Mouse (Mus musculus) adrenal gland, adult 2 months (tissue): ENCODE results near the gene Pold1. TPM values are rescaled to one million over a fixed set of nuclear protein-coding genes. Genes with fewer than 3 reads are reported as not detected.

Experiments
- DNase-seq: peaks from one replicate; pipeline ENCODE4 v3.0.0; 2021
- microRNA-seq, 2 experiments: library from miRNA; unstranded; fragments of <30 nt; microRNA quantifications; one replicate each; pipeline ENCODE4 v1.2.0; 2021
- polyA plus RNA-seq: library from polyadenylated mRNA; depleted of rRNA; stranded (reverse); fragments of >200 nt; gene quantifications from 2 replicates; pipeline ENCODE4 v1.2.3, GENCODE M21; 2012; rRNA removed
- total RNA-seq, 2 experiments: library from RNA; stranded (reverse); gene quantifications; 2 replicates each; pipeline ENCODE4 v1.2.3; 2021

Pold1 gene
- total and polyA plus RNA-seq, 3 experiments = 8.0 to 31.0 (median 17.3) TPM

DNA sequence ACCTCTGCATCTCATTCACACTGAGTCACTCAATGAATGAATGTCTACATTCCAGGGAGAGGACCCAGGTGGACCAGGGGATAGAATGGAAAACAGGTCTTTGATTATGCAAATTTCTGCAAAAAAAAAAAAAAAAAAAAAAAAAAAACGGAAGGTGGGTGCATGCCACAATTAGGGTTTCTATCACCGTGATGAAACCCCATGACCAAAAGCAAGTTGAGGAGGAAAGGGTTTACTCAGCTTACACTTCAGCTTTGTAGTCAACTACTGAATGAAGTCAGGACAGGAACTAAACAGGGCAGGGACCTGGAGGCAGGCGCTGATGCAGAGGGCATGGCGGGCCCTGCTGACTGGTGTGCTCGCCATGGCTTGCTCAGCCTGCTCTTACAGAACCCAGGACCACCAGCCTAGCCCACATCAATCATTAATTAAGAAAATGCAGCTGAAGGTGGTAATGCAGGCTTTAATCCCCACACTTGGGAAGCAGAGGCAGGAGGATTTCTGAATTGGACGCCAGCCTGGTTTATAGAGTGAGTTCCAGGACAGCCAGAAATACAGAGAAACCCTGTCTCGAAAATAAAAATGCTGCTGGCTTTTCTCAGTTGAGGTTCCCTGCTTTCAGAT, 63.0 kb downstream of the Pold1 start:
- no peak for DNase-seq

DNA sequence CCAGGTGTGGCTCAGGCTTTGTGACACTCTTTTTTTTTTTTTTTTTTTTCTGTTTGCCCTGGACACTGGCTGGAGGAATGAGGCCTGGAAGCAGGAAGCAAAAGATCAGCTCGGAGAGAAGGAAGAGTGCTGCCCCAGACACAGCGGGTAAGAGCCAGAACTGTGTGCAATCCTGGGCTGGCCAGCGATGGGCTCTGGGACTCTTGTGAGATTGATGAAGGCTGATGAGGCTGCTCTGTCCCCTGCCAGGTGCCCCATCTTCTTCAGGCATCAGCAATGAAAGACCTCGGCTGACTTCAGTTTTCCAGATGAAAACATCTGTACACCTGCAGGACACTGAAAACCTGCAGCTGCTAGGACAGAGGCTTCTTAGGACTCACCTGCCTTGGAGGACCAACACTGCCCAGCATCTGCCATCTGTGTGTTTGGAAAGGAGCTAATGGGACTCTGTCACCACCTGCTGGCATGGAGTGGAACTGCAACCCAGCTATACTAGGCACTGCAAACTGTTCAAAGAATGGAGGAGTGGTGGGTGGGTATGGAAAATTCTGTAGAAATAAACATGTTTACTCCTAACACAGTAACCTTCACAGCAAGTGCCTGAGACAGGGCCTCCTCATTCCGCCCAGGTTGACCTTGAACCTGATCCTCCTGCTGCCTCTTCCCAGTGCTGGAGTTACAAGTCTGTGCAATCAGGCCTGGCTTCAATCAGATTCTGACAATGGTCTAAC, 63.6 kb downstream of the Pold1 start:
- DNase-seq = peak; percentile 68

DNA sequence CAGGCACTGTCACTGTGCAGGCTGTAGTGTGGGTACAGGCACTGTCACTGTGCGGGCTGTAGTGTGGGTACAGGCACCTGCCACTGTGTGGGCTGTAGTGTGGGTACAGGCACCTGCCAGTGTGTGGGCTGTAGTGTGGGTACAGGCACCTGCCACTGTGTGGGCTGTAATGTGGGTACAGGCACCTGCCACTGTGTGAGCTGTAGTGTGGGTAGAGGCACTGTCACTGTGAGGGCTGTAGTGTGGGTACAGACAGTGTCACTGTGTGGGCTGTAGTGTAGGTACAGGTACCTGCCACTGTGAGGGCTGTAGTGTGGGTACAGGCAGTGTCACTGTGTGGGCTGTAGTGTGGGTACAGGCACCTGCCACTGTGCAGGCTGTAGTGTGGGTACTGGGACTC, 64.5 kb downstream of the Pold1 start:
- no peak for DNase-seq

DNA sequence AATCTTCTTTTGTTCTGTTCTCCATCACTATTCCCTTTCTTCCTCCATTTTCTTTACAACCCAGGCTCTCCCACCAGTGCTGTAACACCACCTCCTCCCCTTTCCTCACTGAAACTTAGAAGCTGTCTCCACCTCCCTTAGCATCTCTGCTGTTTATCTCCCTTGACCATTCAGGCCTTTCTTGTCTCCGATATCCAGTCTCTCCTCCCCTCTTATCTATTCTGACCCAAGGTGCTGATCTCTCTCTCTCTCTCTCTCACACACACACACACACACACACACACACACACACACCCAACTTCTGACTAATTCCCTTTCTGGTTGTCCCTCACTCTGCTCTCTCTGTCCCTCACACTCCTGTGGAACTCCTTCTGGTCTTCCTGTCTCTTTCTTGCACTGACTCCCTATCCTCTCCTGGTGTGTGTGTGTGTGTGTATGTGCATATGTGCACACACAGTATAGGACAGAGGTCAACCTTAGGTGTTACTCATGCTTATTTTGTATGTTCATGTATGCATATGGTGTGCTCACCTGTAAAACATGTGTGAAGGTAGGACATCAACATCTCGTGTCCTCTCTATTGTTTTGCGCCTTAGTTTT, 65.7 kb downstream of the Pold1 start:
- no peak for DNase-seq

Small RNA genes within 50 kb of the gene (microRNA-seq; reads per million reads assigned to microRNA genes)
- 0.22 to 0.41 reads per million in 2 experiments for gene Mir7053

Other genes with a start within 250 kb of the Pold1 start
- 1 to 10 TPM; 4.6 to 5.1 TPM for gene Clec11a, start 241.9 kb downstream of the Pold1 start, total RNA-seq
- 11.4 and 13.0 TPM in 2 replicates for gene Clec11a, start 241.9 kb downstream of the Pold1 start, polyA plus RNA-seq
- gene Shank1, start 238.6 kb downstream of the Pold1 start, total RNA-seq = 1 to 10 TPM; 8.0 to 9.1 TPM
- gene Shank1, start 238.6 kb downstream of the Pold1 start, polyA plus RNA-seq = 2.5 and 2.9 TPM in 2 replicates
- 1 to 10 TPM; 4.8 to 6.2 TPM for gene Syt3, start 164.7 kb downstream of the Pold1 start, total RNA-seq
- gene Syt3, start 164.7 kb downstream of the Pold1 start, polyA plus RNA-seq = 12.1 and 16.0 TPM in 2 replicates
- gene 1700008O03Rik, start 163.0 kb downstream of the Pold1 start, total RNA-seq = 1 to 10 TPM in 1 of 2 experiments, under 1 TPM in 1; 0.66 to 1.2 TPM
- 1.6 and 2.3 TPM in 2 replicates for gene 1700008O03Rik, start 163.0 kb downstream of the Pold1 start, polyA plus RNA-seq
- gene Lrrc4b, start 119.8 kb downstream of the Pold1 start, total RNA-seq = 1 to 10 TPM; 5.1 to 8.5 TPM
- gene Lrrc4b, start 119.8 kb downstream of the Pold1 start, polyA plus RNA-seq = 10.3 and 16.3 TPM in 2 replicates
- under 1 TPM in 1 of 2 experiments, not detected in 1; 0.75 TPM for gene Aspdh, start 83.5 kb downstream of the Pold1 start, total RNA-seq
- 0.91 and 2.4 TPM in 2 replicates for gene Aspdh, start 83.5 kb downstream of the Pold1 start, polyA plus RNA-seq
- gene Josd2, start 80.9 kb downstream of the Pold1 start, total RNA-seq = 10 to 100 TPM; 51.2 to 61.7 TPM
- 171 and 179 TPM in 2 replicates for gene Josd2, start 80.9 kb downstream of the Pold1 start, polyA plus RNA-seq
- 100 to 1,000 TPM in 1 of 2 experiments, 10 to 100 TPM in 1; 77.9 to 101 TPM for gene Emc10, start 52.3 kb downstream of the Pold1 start, total RNA-seq
- gene Emc10, start 52.3 kb downstream of the Pold1 start, polyA plus RNA-seq = 516 and 555 TPM in 2 replicates
- gene Fam71e1, start 52.3 kb downstream of the Pold1 start, total RNA-seq = 1 to 10 TPM; 8.3 to 9.1 TPM
- 28.6 and 30.9 TPM in 2 replicates for gene Fam71e1, start 52.3 kb downstream of the Pold1 start, polyA plus RNA-seq
- gene Mybpc2, start 24.2 kb downstream of the Pold1 start, total RNA-seq = under 1 TPM in 1 of 2 experiments, not detected in 1; 0.24 TPM
- gene Mybpc2, start 24.2 kb downstream of the Pold1 start, polyA plus RNA-seq = not detected in 2 replicates
- gene Spib, start 16.8 kb downstream of the Pold1 start, total RNA-seq = under 1 TPM; 0.31 to 0.40 TPM
- gene Spib, start 16.8 kb downstream of the Pold1 start, polyA plus RNA-seq = 0.58 and 0.66 TPM in 2 replicates
- gene Nr1h2, start 5.1 kb upstream of the Pold1 start, total RNA-seq = 100 to 1,000 TPM; 106 to 125 TPM
- gene Nr1h2, start 5.1 kb upstream of the Pold1 start, polyA plus RNA-seq = 305 and 306 TPM in 2 replicates
- 1 to 10 TPM in 1 of 2 experiments, under 1 TPM in 1; 0.55 to 1.3 TPM for gene Napsa, start 23.5 kb upstream of the Pold1 start, total RNA-seq
- gene Napsa, start 23.5 kb upstream of the Pold1 start, polyA plus RNA-seq = 2.2 TPM in 2 replicates
- gene Kcnc3, start 41.8 kb upstream of the Pold1 start, total RNA-seq = 1 to 10 TPM; 4.4 to 4.8 TPM
- gene Kcnc3, start 41.8 kb upstream of the Pold1 start, polyA plus RNA-seq = 7.2 and 8.8 TPM in 2 replicates
- gene Myh14, start 122.0 kb upstream of the Pold1 start, total RNA-seq = 1 to 10 TPM; 3.2 to 5.6 TPM
- gene Myh14, start 122.0 kb upstream of the Pold1 start, polyA plus RNA-seq = 1.2 and 1.7 TPM in 2 replicates
- not detected for gene Izumo2, start 159.9 kb upstream of the Pold1 start, total RNA-seq
- not detected in 2 replicates for gene Izumo2, start 159.9 kb upstream of the Pold1 start, polyA plus RNA-seq
- 10 to 100 TPM; 49.2 to 61.1 TPM for gene Vrk3, start 199.6 kb upstream of the Pold1 start, total RNA-seq
- 44.1 and 48.4 TPM in 2 replicates for gene Vrk3, start 199.6 kb upstream of the Pold1 start, polyA plus RNA-seq
- gene Zfp473, start 202.2 kb upstream of the Pold1 start, total RNA-seq = under 1 TPM; 0.41 to 0.43 TPM
- gene Zfp473, start 202.2 kb upstream of the Pold1 start, polyA plus RNA-seq = 0.01 and 0.07 TPM in 2 replicates